Mouse (Mus musculus) cerebellum, adult 9-11 months (tissue): Measurements from ENCODE around the gene Eif3d.

Source experiments
- DNase-seq: peaks from one replicate; pipeline ENCODE4 v3.0.0; 2022

The Eif3d gene

DNA sequence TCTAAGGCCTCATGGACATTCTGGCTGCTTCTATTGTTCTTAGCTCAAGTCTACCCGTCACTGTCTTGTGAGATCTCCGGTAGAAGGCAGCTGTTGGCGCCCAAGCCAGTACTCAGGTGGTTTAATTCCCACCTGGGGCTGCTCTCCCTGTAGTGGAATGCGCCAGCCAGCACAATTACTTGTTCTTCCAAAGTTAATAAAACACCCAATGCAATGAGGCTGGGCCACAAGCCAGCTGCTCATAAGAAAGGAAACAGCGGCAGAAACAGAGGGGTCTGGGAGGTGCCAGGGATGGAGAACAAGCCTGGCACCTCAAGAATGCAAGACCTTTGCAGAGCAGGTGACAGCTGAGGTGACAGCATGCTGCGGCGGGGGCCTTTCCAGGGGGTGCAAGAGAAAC, 21.6 kb downstream of the Eif3d start:
- DNase-seq: no peak

DNA sequence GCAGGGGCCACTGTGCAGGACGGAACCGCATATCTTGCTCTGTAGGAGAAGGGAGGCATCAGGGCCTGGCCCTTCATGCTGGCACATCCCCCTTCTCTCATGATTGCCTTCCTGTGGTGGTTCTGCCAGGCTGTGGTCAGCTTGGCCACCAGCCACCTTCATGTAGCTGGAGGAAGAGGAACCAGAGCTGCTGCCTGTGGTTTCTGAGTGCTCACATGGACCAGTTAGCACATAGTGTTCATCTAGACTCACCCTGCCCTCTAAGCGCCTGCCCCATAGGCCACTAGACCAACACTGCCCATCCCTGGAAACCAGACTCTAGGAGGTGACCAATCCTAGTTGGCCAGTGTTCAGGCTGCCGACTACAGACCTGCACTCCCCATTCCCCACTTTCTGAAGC, 24.9 kb downstream of the Eif3d start:
- DNase-seq: no peak

DNA sequence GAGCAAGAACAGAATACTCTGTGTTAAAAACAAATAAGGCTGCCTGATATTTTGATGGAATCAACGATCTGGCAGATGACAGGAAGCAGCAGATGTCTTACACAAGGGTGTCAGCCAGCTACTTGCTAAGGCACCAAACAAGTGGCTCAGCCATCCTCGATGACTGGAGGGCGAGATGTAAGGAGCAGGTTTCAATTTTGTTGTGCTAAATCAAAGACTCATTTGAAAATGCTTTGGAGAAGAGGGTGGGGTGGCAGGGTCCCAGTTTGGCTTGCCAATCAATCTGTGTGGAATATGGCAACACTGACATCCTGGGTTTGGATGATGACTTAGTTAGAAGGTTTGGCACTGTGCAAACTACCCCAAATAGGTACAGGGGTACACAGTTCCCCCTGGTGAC, 29.1 kb downstream of the Eif3d start:
- DNase-seq: no peak

DNA sequence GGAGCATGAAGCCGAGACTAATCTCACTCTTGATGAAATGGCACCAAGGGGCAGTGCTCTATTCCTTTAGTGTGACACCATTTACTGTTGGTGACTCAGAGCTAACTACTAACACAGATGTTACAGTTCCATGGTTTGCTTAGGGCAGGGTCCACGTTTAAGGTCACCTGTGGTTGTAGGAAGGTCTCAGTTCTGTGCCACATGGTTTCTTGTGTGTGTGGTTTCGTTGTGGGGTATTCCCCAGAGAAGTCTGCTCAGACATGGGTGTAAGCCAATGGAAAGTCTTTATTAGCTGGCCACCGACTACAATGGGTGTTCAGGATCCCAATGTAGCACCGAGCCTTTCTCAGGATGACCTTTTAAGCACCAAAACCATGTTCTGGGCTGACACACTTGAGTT, 32.1 kb downstream of the Eif3d start:
- no peak for DNase-seq

DNA sequence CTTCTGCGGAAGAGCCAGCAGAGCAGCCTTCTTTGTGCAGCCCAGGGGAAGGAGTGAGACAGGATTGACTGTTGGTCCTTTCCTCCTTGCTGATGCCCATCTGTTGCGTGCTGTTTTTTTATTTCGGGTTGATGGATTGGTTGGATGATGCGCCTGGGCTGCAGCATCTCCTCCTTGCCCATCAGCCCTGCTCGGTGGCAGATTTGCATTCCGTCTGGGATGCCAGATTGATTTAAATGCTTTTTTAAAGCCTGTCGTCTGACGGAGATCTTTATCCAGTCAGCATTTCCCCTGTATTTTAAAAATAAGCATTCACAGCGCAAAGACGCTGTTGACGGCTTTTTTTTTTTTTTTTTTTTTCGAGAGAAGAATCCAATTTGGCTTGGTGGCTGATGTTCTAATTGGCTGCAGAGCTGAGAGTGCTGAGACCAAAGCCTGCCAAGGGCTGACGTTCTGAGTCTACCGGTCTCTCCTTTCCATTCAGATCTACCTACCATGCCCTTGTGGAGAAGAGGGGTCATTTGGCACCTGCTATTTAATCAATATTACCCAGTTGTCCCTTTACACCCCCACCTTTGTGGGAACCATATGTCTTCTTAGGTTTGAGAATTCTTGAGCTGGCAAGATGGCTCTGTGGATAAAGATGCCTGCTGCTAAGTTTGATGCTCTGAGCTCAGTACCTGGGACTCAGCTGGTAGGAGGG, 34.8 kb downstream of the Eif3d start:
- peak; percentile 73 for DNase-seq

DNA sequence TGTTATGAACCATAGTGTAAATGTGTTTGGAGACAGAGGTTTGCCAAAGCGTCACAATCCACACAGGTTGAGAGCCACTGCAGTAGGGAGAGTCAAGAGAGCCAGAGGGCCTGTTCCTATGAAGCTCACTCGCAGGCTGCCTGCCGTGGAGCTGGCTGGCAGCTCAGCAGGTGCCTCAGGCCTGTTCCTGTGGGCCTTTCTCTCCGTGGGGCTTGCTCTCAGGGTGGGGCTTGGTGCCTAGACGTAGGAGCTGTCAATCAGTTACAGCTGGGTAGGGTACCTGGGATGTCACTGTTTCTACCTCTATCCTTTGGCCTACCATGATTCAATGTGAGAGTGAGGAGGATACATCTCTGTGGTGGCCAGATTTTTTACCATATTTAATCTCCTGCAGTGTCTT, 35.6 kb downstream of the Eif3d start:
- DNase-seq: peak; percentile 58

DNA sequence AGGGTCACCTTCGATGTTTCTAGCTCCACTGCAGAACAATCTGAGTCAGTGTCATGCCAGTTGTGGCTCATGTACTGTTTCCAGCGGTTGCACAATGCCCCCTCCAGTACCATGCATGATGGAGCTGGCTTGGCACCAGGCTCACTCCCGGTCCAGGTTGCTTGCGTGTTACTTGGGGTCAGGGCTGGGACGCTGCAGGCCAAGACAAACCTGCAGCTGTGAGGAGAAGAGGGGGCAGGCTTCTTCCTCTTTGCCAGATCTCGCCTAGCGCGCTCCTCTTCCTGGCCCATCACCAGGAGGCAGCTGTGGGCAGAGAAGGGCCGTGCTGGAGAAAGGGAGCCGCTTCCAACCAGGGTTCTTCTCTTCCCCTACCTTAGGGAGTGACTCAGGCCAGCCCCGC, 36.3 kb downstream of the Eif3d start:
- DNase-seq: peak; percentile 75

DNA sequence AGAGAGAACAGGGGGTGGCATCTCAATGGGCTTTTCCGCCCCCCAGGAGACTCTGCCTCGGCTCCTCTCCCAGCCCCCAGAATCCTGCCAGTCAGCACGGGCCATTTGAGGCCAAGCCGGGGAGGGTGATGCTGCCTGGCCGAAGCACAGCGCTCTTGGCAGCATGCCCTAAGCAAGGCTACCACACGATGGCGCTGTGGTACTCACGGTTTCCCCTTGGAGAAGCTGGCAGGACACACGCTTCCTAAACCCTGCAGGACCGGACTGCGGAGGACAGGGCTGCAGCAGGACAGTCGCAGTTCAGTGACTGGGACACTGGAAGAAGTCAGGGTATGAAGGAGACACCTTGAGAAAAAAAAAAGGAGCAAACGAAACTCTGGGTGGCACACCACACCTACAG, 36.8 kb downstream of the Eif3d start:
- DNase-seq: peak; percentile 99

DNA sequence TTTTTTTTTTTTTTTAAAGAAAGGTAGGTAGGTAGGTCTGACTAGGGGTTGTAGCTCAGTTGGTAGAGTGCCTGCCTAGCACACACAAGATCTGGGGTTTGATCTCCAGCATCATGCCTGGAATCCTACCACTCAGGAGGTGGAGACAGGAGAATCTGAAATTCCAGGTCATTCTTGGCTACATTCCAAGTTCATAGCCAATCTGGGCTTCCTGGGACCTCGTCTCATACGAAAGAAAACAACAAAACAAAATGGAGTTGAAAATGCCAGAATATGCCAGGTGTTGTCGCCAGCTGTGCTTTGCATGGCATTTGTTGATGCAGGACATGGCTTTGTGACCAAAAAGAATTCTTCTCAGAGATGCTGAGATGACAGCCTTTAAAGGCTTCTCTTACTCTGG, 37.4 kb downstream of the Eif3d start:
- DNase-seq: peak; percentile 63

DNA sequence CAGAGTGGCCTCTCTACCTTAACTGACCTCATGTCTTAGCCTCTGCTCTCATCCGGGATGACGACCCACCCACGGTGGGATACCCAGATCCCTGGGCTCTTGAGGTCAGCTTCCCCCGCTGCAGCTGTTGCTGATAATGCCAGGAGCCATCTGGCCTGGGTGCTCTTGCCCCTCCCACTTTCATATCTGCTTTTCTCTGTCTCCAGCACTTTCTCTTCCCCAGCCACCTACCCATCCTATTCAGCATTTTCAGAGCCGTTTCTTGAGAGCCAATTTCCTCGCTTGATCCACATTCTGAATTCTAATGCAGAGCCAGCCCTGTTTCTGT, 39.0 kb downstream of the Eif3d start:
- peak; percentile 57 for DNase-seq

DNA sequence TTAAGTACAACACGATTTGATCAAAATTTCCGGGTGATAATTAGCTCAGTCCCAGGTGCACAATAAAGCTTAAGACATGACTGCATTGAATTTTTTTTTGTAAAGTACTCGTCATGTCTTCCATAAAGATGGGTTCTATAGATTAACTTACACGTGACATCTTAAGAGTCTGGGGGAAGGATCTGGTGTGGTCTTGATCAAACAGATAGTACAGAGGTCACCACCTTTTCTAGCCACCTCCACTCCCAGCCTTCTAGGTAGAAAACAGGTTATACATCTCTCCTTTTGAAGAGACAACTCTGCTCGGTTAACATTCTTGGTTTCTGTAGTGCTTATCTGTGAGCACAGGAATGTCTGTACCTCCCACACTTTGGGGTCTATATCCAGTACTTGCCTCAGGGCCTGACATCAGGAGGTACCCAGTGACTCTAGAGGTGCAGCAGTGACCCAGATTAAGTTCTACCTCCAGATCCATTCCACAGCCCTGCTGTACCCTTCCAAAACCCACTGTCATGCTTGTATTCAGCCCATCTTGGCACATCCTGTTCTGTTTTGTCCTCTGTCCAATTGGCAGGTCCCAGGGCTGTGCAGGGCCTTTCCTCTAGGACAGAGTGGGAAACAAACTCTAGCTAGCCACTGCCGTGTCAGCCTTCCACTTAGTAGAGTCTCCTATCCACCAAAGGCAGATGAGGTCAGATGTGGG, 39.5 kb downstream of the Eif3d start:
- no peak for DNase-seq

DNA sequence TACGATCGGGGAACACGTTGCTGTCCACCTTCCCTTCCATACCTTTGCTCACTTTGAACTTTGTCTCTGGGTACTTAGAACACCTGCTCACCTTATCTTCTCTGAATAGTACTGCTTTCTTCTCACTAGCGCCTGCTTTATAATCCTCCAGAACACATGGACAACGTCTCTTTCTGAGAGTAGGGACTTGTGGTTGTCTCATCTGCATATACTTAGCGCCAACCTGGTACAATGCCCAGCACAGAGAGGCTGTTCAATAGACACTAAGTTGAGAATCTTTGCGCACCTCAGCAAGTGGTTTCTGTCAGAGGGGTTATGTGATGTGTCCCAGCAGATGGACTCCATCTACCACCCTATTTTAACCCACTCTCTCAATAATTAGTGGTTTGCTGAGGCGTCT, 40.8 kb downstream of the Eif3d start:
- no peak for DNase-seq

DNA sequence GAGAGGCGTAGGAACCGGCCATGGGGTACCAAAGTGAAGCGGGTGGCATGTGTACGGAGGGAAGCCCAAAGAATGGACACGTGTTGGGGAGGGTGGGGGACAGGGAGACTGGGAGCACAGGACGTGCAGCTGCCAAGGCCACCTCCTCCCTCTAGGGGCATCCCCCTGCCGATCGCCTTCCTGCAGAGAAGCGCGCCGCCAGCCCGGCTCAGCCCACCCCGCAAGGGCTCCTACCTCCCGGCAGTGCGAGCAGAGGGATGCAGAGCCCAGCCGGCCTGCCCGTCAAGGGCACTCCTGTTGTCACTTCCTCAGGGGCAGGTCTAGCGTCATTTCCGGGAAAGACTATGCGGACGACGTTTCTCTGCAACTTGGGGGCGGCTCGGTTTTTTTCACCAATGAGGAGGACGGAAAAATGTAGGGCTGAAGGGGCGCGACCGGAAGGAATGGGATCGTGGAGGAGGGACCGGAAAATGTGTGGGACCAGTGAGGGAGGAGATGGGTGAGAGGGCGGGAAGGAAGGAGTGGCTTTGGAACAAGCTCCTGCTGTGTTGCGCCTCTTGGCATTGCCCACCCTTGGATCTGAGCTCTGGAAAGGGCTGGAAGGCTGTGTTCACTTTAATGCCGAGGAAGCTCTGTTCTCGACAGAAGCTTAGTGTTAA, 41.8 kb downstream of the Eif3d start, which contains the start of gene Txn2:
Gene Txn2, minus strand, starts transcription at position 334 of the 659 bp plus-strand sequence.
- peak; percentile 99 for DNase-seq

DNA sequence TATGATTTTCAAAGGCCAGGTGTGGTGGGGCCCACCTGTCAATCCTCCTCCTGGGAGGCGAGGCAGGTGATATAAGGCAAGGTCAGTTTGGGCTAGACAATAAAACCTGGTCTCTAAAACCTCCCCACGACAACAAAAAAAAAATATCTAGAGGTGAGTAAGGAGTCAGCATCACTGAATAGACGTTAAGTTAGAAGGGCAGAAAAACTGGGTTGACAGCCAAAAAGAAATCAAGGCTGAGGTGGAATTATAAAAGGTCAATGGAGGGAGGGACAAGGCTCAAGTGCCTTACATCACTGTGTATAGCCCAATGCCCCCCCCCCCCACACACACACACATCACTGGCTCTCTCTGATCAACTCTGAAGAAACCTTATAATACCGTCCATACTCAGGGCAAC, 42.5 kb downstream of the Eif3d start:
- no peak for DNase-seq

DNA sequence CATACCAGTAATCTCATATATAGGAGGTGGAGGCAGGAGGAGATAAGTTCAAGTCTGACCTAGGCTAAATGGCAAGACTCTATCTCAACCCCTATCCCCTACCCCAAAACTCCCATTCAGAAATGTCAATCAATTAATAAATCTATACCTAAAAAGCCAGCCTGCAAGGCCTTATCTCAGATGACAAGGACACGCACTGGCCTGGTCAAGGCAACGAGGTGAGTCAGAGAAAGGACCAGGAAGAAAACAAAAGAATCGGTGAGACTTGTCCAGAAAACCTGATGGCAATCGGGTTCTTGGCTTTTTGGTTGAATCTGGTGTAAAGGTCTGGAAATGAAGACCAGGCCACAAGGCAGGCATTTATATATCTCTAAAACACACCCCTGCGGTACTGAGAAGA, 43.7 kb downstream of the Eif3d start:
- no peak for DNase-seq

DNA sequence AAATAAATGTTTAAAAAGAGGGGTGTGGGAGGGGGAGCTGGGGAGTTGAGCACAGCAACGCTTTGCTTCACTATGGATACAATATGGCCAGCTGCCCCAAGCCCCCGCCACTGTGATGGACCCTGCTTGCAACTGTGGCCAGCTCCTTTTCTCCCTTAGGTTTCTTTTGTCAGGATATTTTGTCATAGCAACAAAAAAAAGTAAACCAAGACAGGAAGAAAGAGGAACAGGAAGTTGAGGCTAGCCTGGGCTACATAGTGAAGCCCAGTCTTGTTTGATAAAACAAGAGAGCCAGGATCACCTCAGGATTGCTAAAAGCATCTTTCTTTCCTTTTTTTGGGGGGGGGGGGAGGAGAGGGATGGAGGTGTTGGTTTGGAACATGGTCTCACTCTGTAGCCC, 45.4 kb downstream of the Eif3d start:
- no peak for DNase-seq

DNA sequence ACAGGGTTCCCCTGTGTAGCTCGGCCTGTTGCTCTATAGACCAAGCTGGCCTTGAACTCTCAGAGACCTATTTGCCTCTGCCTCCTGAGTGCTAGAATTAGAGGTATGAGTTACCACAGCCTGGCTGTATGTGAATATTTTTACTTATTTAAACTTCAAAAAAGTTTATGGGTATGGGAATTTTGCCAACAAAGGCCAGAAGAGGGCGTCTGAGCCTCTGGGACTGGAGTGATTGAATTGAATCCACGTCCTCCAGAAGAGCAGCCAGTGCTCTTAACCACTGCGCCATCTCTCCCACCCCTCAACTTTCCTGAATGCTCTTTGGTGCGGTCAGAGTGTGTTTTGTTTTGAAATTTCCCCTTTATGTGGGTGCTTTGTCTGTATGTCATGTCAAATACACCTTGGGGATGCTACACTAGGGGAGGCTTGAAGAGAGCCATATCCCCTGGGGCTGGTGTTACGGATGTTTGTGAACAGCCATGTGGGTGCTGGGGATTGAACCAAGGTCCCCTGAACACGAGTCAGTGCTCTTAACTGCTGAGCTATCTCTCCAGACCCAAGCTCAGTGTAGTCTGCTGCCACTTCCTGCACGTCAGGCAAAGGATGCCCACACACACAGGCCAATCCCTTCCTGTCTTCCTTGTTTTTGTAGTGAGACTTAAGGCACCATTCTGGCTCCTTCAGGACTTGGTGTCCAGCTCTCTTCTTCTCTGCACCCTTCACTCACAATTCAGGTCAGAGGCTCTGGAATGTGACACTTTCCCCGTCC, 47.2 kb downstream of the Eif3d start:
- DNase-seq: no peak

DNA sequence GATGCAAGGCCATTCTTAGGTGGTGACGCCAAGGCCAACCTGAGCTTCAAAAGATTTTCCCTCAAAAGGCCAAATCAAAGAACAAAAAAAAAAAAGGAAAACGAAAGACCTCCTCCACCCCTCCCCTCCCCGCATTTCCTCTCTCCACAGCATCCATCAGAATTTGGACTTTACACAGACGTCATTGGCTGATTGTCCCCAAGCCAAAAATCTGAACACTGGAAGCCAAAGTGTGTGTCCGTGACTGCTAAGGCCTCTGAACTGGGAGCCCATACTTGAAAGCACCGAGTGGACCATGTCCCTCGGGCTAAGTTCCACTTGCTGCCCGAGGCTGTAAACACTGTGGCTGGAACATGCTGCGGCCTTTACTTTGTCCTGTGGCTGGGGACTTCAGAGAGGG, 47.9 kb downstream of the Eif3d start:
- no peak for DNase-seq

DNA sequence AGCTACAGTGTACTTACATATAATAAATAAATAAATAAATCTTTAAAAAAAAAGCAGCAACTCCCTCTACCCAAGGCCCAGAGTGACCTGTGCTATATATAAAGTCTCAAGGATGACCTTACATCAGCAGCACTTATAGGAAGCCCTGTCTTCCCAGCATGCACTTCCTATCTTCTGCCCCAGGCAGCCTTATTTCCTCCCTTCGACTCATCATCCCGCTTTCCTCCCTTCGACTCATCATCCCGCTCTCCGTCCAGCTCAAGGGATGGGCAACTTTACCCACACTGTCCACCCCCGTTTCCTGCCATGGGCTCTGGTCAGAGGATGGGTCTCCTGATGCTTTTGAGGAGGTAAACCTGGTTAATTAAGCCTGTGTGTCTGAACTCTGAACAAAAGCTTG, 49.0 kb downstream of the Eif3d start:
- no peak for DNase-seq

DNA sequence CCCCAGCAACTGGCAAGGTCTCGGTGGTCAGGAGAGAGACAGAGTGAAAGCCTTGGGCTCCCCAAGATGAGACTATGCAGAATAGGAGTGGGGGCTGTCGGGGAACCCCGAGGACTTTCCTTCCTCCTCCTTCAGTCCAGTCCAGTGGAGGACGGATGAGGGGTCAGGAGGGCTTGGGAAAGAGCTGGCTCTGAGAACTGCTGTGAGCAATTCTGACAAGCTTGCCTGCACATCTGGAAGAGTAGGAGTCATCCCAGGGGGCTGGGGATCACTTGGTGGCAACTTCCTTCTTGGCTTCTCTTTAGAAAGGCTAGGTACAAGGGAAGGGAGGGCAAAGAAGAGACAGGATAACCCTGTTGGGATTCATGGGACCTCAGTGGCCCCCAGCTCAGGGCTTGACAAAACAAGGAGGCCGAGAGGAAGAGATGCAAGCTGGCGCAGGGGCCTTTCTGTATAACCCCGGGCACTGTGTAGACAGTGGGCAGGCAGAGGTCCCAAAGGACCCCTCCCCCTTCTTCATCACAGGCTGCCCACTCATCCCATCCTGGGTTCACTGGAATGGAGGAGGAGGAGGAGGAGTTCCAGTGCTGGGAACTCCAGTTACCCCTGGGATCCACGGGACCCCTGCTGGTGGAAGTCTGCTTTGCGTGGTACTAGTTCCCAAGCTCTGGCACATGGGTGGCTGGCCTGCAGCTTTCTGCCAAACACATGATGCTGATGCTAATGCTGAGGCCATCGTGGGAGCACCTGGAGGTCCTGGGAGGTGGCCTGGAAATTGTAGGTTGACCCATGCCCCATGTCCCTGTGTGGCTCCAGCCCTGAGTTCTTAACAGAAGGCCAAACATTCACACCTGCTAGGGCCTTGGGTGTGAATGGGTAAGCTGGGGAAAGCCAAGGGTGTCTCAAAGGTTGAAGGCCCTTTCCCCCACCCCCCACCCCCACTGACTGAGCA, 49.8 kb downstream of the Eif3d start:
- DNase-seq: no peak

DNA sequence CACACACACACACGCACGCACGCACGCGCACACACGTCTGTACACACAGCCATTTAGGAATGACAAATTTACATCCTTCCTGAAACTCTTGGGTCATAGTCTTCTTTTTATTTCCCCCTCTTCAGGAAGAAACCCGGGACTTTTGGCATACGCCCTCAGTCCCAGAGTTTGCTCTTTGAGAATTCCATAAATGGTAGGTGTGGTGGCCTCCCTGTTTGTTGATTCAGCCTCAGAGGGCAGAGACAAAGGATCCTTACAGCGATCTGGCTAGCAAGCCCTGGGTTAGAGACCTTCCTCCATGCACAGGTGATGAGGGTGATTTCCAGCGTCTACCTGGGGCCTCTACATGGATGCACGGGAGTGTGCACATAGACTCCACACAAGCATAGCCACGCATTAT, 51.2 kb downstream of the Eif3d start:
- no peak for DNase-seq

DNA sequence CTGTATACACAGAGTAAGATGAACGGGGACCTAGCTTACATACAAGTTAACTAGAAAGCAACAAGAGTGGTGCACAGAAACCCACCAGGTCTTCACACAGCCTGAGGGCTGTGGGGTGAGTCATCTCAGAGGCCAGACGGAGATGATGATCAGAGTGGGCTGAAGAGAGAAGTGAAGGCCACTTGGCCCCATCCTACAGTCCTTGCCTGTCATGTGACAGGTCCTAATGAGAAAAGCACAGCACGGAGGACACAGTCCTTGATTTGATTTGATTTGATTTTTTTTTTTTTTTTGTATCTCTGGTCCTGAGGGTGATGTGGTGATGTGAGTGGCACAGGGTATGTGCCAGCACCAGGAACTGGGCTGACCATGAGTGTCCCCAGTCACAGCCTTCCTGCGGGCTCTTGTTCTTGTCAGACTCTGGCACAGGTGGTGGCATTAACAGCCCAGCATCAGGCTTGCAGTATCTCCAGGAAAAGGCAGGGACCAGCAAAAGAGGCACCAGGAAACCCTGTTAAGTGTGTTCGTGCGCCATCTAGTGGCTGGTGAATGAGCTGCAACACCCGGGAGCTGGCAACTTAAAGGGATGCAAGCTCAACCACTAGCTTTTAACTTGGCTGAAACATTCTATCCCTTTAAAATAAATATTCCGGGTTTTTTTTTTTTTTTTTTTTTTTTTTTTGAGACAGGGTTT, 53.6 kb downstream of the Eif3d start:
- DNase-seq: peak; percentile 90
